Comparison of ENCODE assay signal across 15 mouse cellular contexts in genomic region chr6:83350851-83351405, GRCm38 (mm10). TPM values are rescaled to one million over a fixed set of nuclear protein-coding genes. Genes with fewer than 3 reads are reported as not detected.
A peak's percentile ranks its signal among the peaks of the same experiment; 100 is the strongest.
DNase-seq lines count a peak whose midpoint lies in the region; ATAC-seq and TF ChIP-seq lines count a peak whose summit lies in the region.
"Had no signal": no experiment of that assay in that cellular context is flagged by ENCODE, and none has a peak within 500 bp of the region (broad histone marks: within the 10 kb centered on the region; RNA-seq: fewer than 3 reads in every experiment).

No protein-coding gene starts in this region.

- 0 out of 2 replicates have a peak overlapping the region, but pooled peaks have one; percentile 88 for H3K4me2 ChIP-seq in limb, embryonic 12.5 days
- peak overlapping the region; percentile 81 for H3K4me2 ChIP-seq in liver, postnatal 0 days (ENCODE audit: low read depth, low read length)

- peak; percentile 70 for DNase-seq in heart, embryonic 10.5 days (ENCODE audit: low spot score)
- DNase-seq in heart, postnatal 10 days: no peak
- peak; percentile 41 to 77 for DNase-seq in spleen, postnatal 4 days (ENCODE audit: low spot score in 2 of 2)
- no peak for DNase-seq in spleen, adult 18-20 months
- peak; percentile 31 for DNase-seq in liver, postnatal 0 days
- no peak for DNase-seq in frontal cortex, adult 2 months (ENCODE audit: extremely low spot score in 1 of 2, low spot score in 1 of 2)
- DNase-seq in urinary bladder, postnatal 36 days (ENCODE audit: low spot score in 2 of 2): no peak
- DNase-seq: cerebellum, postnatal 14 days; heart, postnatal 4 days; kidney, postnatal 10 days; right cerebral cortex, postnatal 25 days; thymus, postnatal 25 days had no signal

- intact Hi-C loops in heart, postnatal 10 days (cut with DNase I): no loop called here

- WGBS in heart, embryonic 10.5 days: 88% methylated on average over 16 of the region's 16 CpGs
- 88% methylated on average over 16 of the region's 16 CpGs for WGBS in limb, embryonic 12.5 days
- 81% methylated on average over 16 of the region's 16 CpGs for WGBS in liver, postnatal 0 days (ENCODE audit: insufficient replicate concordance)

- H3K4me3 ChIP-seq in heart, embryonic 10.5 days: peak overlapping the region; percentile 76; the same call in 1 of the 2 replicates
- H3K4me3 ChIP-seq in limb, embryonic 12.5 days (replicated peaks): no peak overlapping the region
- peak overlapping the region; percentile 90 for H3K4me3 ChIP-seq in liver, postnatal 0 days (ENCODE audit: low read depth, low read length)

- H3K9ac ChIP-seq in limb, embryonic 12.5 days (replicated peaks): no peak overlapping the region
- peak overlapping the region; percentile 99 for H3K9ac ChIP-seq in liver, postnatal 0 days (replicated peaks)

- H3K4me1 ChIP-seq in heart, embryonic 10.5 days: peaks cover 22% of the 10 kb centered on the region
- peaks cover 14% of the 10 kb centered on the region for H3K4me1 ChIP-seq in limb, embryonic 12.5 days (replicated peaks)
- peaks cover 24% of the 10 kb centered on the region for H3K4me1 ChIP-seq in liver, postnatal 0 days (ENCODE audit: insufficient read depth)

- no peak for TF ChIP-seq EP300 in liver, postnatal 0 days (IDR thresholded peaks at IDR 0.05; ENCODE audit: low read depth)

- H3K27ac ChIP-seq in heart, embryonic 10.5 days: peak overlapping the region; percentile 93
- no peak overlapping the region for H3K27ac ChIP-seq in limb, embryonic 12.5 days
- H3K27ac ChIP-seq in liver, postnatal 0 days (ENCODE audit: low read depth): peak overlapping the region; percentile 94

- H3K36me3 ChIP-seq in heart, embryonic 10.5 days: peaks cover 40% of the 10 kb centered on the region
- peaks cover 47% of the 10 kb centered on the region for H3K36me3 ChIP-seq in limb, embryonic 12.5 days
- peaks cover 38% of the 10 kb centered on the region for H3K36me3 ChIP-seq in liver, postnatal 0 days (replicated peaks; ENCODE audit: insufficient read depth, low read length)

- no peak for ATAC-seq in limb, embryonic 12.5 days (ENCODE audit: insufficient number of reproducible peaks, insufficient read depth, low FRiP score, low TSS enrichment, low read depth)
- no peak for ATAC-seq in liver, postnatal 0 days
- ATAC-seq: CD4-positive, CD25-positive, alpha-beta regulatory T cell, adult 4 months had no signal

- H3K27me3 ChIP-seq in heart, embryonic 10.5 days (ENCODE audit: insufficient read depth, poor library complexity, severe bottlenecking): no peaks in the 10 kb centered on the region
- no peaks in the 10 kb centered on the region for H3K27me3 ChIP-seq in limb, embryonic 12.5 days
- H3K27me3 ChIP-seq in liver, postnatal 0 days (ENCODE audit: insufficient read depth, low read length): no peaks in the 10 kb centered on the region
- H3K27me3 ChIP-seq: stomach, embryonic 15.5 days had no signal

- TF ChIP-seq CTCF in liver, postnatal 0 days (IDR thresholded peaks at IDR 0.05; ENCODE audit: low read depth): no peak

- H3K9me3 ChIP-seq in heart, embryonic 10.5 days: no peaks in the 10 kb centered on the region
- no peaks in the 10 kb centered on the region for H3K9me3 ChIP-seq in limb, embryonic 12.5 days
- no peaks in the 10 kb centered on the region for H3K9me3 ChIP-seq in liver, postnatal 0 days (ENCODE audit: low read length)
- H3K9me3 ChIP-seq: stomach, embryonic 15.5 days had no signal

RNA-seq across cellular contexts. Expression of gene Bola3, which starts 2.0 kb away (rescaled TPM):
- polyA plus RNA-seq in heart, embryonic 10.5 days (2016; fragmentation: Nextera tagmentation; extraction: Ambion mirVana): 238 and 283 TPM in 2 replicates
- 100 to 1,000 TPM; 235 to 249 TPM for total RNA-seq in heart, postnatal 10 days (2021)
- polyA plus RNA-seq in limb, embryonic 12.5 days (2016; fragmentation: Nextera tagmentation; extraction: Ambion mirVana): 140 TPM in 2 replicates
- 277 and 286 TPM in 2 replicates for polyA plus RNA-seq in liver, postnatal 0 days (2015; fragmentation: Nextera tagmentation; extraction: Ambion mirVana)
- polyA plus RNA-seq in frontal cortex, adult 2 months (2012; rRNA removed): 41.8 and 73.9 TPM in 2 replicates

RNA-seq across cellular contexts. Expression of gene Mob1a, which starts 25.1 kb away (rescaled TPM):
- polyA plus RNA-seq in heart, embryonic 10.5 days (2016; fragmentation: Nextera tagmentation; extraction: Ambion mirVana): 42.8 and 50.7 TPM in 2 replicates
- total RNA-seq in heart, postnatal 10 days (2021): 10 to 100 TPM; 30.5 to 35.1 TPM
- 65.4 and 68.7 TPM in 2 replicates for polyA plus RNA-seq in limb, embryonic 12.5 days (2016; fragmentation: Nextera tagmentation; extraction: Ambion mirVana)
- 17.2 and 20.9 TPM in 2 replicates for polyA plus RNA-seq in liver, postnatal 0 days (2015; fragmentation: Nextera tagmentation; extraction: Ambion mirVana)
- 16.3 and 19.2 TPM in 2 replicates for polyA plus RNA-seq in frontal cortex, adult 2 months (2012; rRNA removed)

RNA-seq across cellular contexts. Expression of gene Mthfd2, which starts 25.2 kb away (rescaled TPM):
- 50.6 and 58.7 TPM in 2 replicates for polyA plus RNA-seq in heart, embryonic 10.5 days (2016; fragmentation: Nextera tagmentation; extraction: Ambion mirVana)
- 1 to 10 TPM; 5.0 to 5.4 TPM for total RNA-seq in heart, postnatal 10 days (2021)
- 43.2 and 47.1 TPM in 2 replicates for polyA plus RNA-seq in limb, embryonic 12.5 days (2016; fragmentation: Nextera tagmentation; extraction: Ambion mirVana)
- 16.6 and 20.9 TPM in 2 replicates for polyA plus RNA-seq in liver, postnatal 0 days (2015; fragmentation: Nextera tagmentation; extraction: Ambion mirVana)
- 6.3 and 6.9 TPM in 2 replicates for polyA plus RNA-seq in frontal cortex, adult 2 months (2012; rRNA removed)

Comparison
In these comparisons a context has a peak if more than half of its experiments do, and no peak if none do; other contexts are left out.
1. DNase-seq: peak in heart, embryonic 10.5 days (single experiment), spleen, postnatal 4 days (2 of 2) and liver, postnatal 0 days (single experiment); none in heart, postnatal 10 days (0 of 2), spleen, adult 18-20 months (0 of 2), frontal cortex, adult 2 months (0 of 2) and urinary bladder, postnatal 36 days (0 of 2).